Mouse (Mus musculus) embryonic stem cell, embryonic (primary cell): ENCODE measurements at regions not wholly inside any gene's neighbourhood (a gene's known extent, or its start where the extent isn't known, plus 50 kb on each side); places are given as distances from the start of the nearest gene placed in this dataset.
"Not testable (repeated sequence)": the region's sequence is repeated elsewhere in the genome, so short reads cannot be mapped to it uniquely, and the experiment has no call there.

Experiments used
- CTCF ChIA-PET, 4 experiments: fragments of 300-600 bp in 2 of 4; fragments of 350-600 bp in 2 of 4; sonication (Branson Sonifier 250); formaldehyde crosslinking; loops; one replicate each; lab custom pipeline; 2022; ENCODE audit warnings: inconsistent platforms in 2 of 4; lab: Charles Lee
- POLR2A ChIA-PET, 4 experiments: fragments of 300-600 bp in 2 of 4; fragments of 350-600 bp in 2 of 4; sonication (Branson Sonifier 250); formaldehyde crosslinking; loops; one replicate each; lab custom pipeline; 2022; ENCODE audit warnings: antibody characterized with exemption in 4 of 4, inconsistent platforms in 1 of 4; lab: Charles Lee

GRCm38 (mm10) chr15:41920270-41920669 is 1786.1 kb downstream of the 9330182O14Rik start:
- POLR2A ChIA-PET: no interaction called here
- CTCF ChIA-PET: no interaction called here

GRCm38 (mm10) chr15:41936697-41937096 is 1802.5 kb downstream of the 9330182O14Rik start:
- ChIA-PET CTCF (no interaction called here), POLR2A (interaction anchor here in 2 of 4 experiments (0.9 to 1.5 kb wide), 6 partner anchors 12 to 95 kb away, joined by 3 to 5 read pairs (median 4); no protein-coding TSS in a partner anchor)

GRCm38 (mm10) chr15:41945226-41945625 is 1811.1 kb downstream of the 9330182O14Rik start:
- CTCF ChIA-PET: no interaction called here
- POLR2A ChIA-PET: interaction anchor here in 2 of 4 experiments (0.6 to 2.1 kb wide), 3 partner anchors 11 to 273 kb away, joined by 4 to 10 read pairs (median 5); no protein-coding TSS in a partner anchor

- POLR2A ChIA-PET: interaction anchor here in 2 of 4 experiments (1.4 to 1.7 kb wide), 2 partner anchors 11 to 117 kb away, joined by 3 to 4 read pairs; no protein-coding TSS in a partner anchor
- CTCF ChIA-PET: interaction anchor here in 2 of 4 experiments (0.6 to 1.3 kb wide), 2 partner anchors 43 to 130 kb away, joined by 3 read pairs; no protein-coding TSS in a partner anchor
These were observed 1813.7 kb downstream of the 9330182O14Rik start for GRCm38 (mm10) chr15:41947888-41948287.

- CTCF ChIA-PET: interaction anchor here in 1 of 4 experiments (1.3 kb wide), 1 partner anchor 130 kb away, joined by 3 read pairs; no protein-coding TSS in a partner anchor
These were observed 1814.4 kb downstream of the 9330182O14Rik start for GRCm38 (mm10) chr15:41948347-41949093.

GRCm38 (mm10) chr15:41949094-41949461 is 1814.9 kb downstream of the 9330182O14Rik start:
- ChIA-PET CTCF (interaction anchor here in 1 of 4 experiments (1.3 kb wide), 1 partner anchor 131 kb away, joined by 3 read pairs; no protein-coding TSS in a partner anchor), POLR2A (interaction anchor here in 2 of 4 experiments (0.7 to 1.7 kb wide), 3 partner anchors 12 to 118 kb away, joined by 3 to 4 read pairs (median 3); no protein-coding TSS in a partner anchor)

More at GRCm38 (mm10) chr15:41948347-41949093, 1814.4 kb downstream of the 9330182O14Rik start:
- POLR2A ChIA-PET: interaction anchor here in 2 of 4 experiments (1.4 to 1.7 kb wide), 2 partner anchors 12 to 118 kb away, joined by 3 to 4 read pairs; no protein-coding TSS in a partner anchor

GRCm38 (mm10) chr15:41951276-41951675 is 1817.1 kb downstream of the 9330182O14Rik start:
- CTCF ChIA-PET: interaction anchor here in 2 of 4 experiments (0.5 to 1.5 kb wide), 3 partner anchors 84 to 963 kb away, joined by 3 to 6 read pairs (median 4); no protein-coding TSS in a partner anchor
- POLR2A ChIA-PET: no interaction called here

- CTCF ChIA-PET: no interaction called here
- POLR2A ChIA-PET: no interaction called here
These were observed 1826.4 kb downstream of the 9330182O14Rik start for GRCm38 (mm10) chr15:41960597-41960996.

GRCm38 (mm10) chr15:41970877-41971276 is 1836.7 kb downstream of the 9330182O14Rik start:
- ChIA-PET CTCF (interaction anchor here in 2 of 4 experiments (0.6 to 0.7 kb wide), 3 partner anchors 11 to 778 kb away, joined by 3 to 7 read pairs (median 4); no protein-coding TSS in a partner anchor), POLR2A (interaction anchor here in 1 of 4 experiments (0.6 kb wide), 2 partner anchors 197 to 806 kb away, joined by 3 to 6 read pairs; no protein-coding TSS in a partner anchor)

- ChIA-PET CTCF (no interaction called here), POLR2A (no interaction called here)
These were observed 1839.1 kb downstream of the 9330182O14Rik start for GRCm38 (mm10) chr15:41973263-41973662.

- CTCF ChIA-PET: no interaction called here
- POLR2A ChIA-PET: no interaction called here
These were observed 1843.0 kb downstream of the 9330182O14Rik start for GRCm38 (mm10) chr15:41977196-41977595.

GRCm38 (mm10) chr15:41977649-41978231 is 1843.6 kb downstream of the 9330182O14Rik start:
- ChIA-PET CTCF (no interaction called here), POLR2A (no interaction called here)

GRCm38 (mm10) chr15:41983261-41983660 is 1849.1 kb downstream of the 9330182O14Rik start:
- ChIA-PET POLR2A (no interaction called here), CTCF (no interaction called here)

- POLR2A ChIA-PET: no interaction called here
- CTCF ChIA-PET: no interaction called here
These were observed 1850.1 kb downstream of the 9330182O14Rik start for GRCm38 (mm10) chr15:41984267-41984666.

- ChIA-PET POLR2A (no interaction called here), CTCF (no interaction called here)
These were observed 1852.1 kb downstream of the 9330182O14Rik start for GRCm38 (mm10) chr15:41986264-41986663.

GRCm38 (mm10) chr15:41989065-41989464 is 1854.9 kb downstream of the 9330182O14Rik start:
- POLR2A ChIA-PET: no interaction called here
- CTCF ChIA-PET: no interaction called here

GRCm38 (mm10) chr15:41991816-41992215 is 1857.7 kb downstream of the 9330182O14Rik start:
- CTCF ChIA-PET: no interaction called here
- POLR2A ChIA-PET: interaction anchor here in 1 of 4 experiments (0.7 kb wide), 1 partner anchor 353 kb away, joined by 4 read pairs; no protein-coding TSS in a partner anchor

GRCm38 (mm10) chr15:42032286-42032685 is 1898.1 kb downstream of the 9330182O14Rik start:
- POLR2A ChIA-PET, CTCF ChIA-PET: not testable (repeated sequence)
